Mouse (Mus musculus) C2C12 (cell line): ENCODE measurements around the gene Rnf220.

Experiments
- CTCF ChIP-seq: IDR thresholded peaks from one replicate; pipeline ENCODE4 v1.5.1; 2011; ENCODE audit not compliant: control insufficient read depth, insufficient read depth, insufficient read length
- MAX ChIP-seq: IDR thresholded peaks from one replicate; pipeline ENCODE4 v1.6.1; 2011; ENCODE audit warnings: mild to moderate bottlenecking, control low read depth
- MYOD1 ChIP-seq: IDR thresholded peaks from one replicate; pipeline ENCODE4 v1.6.1; 2011; ENCODE audit warnings: low read depth; ENCODE audit not compliant: control insufficient read depth, insufficient read length
- MYOG ChIP-seq: IDR thresholded peaks from one replicate; pipeline ENCODE4 v1.6.1; 2011; ENCODE audit not compliant: control insufficient read depth, insufficient read length; ENCODE audit errors: extremely low read depth

- TF ChIP-seq CTCF, result no peak
- TF ChIP-seq MYOD1, result no peak
- TF ChIP-seq MAX, result no peak
- no peak for TF ChIP-seq MYOG
These were observed 191.4 kb downstream of the Rnf220 start for GRCm38 (mm10) chr4:117305461-117305860.
